Mouse (Mus musculus): ENCODE data around the gene 4930539E08Rik. TPM values are rescaled to one million over a fixed set of nuclear protein-coding genes. Genes with fewer than 3 reads are reported as not detected.

4930539E08Rik gene
- 0.09 TPM in 2 replicates for polyA plus RNA-seq (2014; fragmentation: Nextera tagmentation; extraction: Ambion mirVana)

DNA sequence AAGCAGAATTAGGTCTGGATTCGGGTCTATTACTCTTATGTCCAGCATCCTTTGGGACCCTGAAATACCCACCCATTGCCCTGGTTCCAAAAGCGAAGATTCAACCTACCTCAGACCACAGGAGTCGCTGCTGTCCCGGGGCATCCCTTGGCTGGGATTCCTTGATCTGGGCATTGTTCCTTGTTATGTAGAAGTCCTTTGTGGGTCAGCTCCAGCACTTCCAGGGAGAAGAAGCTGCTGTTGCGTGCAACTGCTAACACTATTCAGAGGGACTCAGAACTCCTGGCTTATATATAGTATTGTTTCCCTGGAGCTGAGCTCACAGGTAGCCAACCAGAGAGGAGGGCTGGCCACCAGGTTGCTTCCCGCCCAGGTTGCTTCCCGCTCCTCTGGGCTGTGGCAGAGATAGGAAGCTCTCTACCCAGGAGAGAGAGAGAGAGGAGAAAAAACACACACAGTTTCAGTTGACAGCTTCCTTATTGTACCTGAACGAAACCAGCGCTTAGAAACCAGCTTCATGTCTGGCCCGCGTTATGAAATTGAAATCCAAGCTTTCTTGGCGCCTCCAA is at the start of gene 4930539E08Rik:
4930539E08Rik (minus strand) TSS at position 265 of the 569 bp plus-strand sequence.
- Histone ChIP-seq H3K4me1 (ENCODE audit: control insufficient read depth in 2 of 2, insufficient read depth in 2 of 2, low read length in 2 of 2) (no peaks in the 10 kb centered on the region), H3K27ac (replicated peaks in 1 of 2; ENCODE audit: control insufficient read depth in 1 of 2, insufficient read depth in 1 of 2, low read depth in 2 of 2, low read length in 2 of 2) (no peak within 1 kb of the TSS), H3K36me3 (ENCODE audit: control insufficient read depth, insufficient read depth, low read length) (no peaks in the 10 kb centered on the region), H3K4me2 (ENCODE audit: low read length) (no peak within 1 kb of the TSS), H3K4me3 (ENCODE audit: control insufficient read depth in 1 of 2, insufficient read depth in 1 of 2, low read depth in 1 of 2, low read length in 2 of 2) (no peak within 1 kb of the TSS), H3K9ac (ENCODE audit: low read length) (no peak within 1 kb of the TSS), H3K27me3 (ENCODE audit: control insufficient read depth, insufficient read depth, low read length) (0 out of 2 replicates have a peak, but pooled peaks cover 4% of the 10 kb centered on the region), H3K9me3 (ENCODE audit: control insufficient read depth, low read length) (no peaks in the 10 kb centered on the region)
- ATAC-seq (ENCODE audit: insufficient number of reproducible peaks, insufficient read depth, low FRiP score, low read depth), result no peak
- 64% methylated on average over 12 of the region's 12 CpGs for WGBS

DNA sequence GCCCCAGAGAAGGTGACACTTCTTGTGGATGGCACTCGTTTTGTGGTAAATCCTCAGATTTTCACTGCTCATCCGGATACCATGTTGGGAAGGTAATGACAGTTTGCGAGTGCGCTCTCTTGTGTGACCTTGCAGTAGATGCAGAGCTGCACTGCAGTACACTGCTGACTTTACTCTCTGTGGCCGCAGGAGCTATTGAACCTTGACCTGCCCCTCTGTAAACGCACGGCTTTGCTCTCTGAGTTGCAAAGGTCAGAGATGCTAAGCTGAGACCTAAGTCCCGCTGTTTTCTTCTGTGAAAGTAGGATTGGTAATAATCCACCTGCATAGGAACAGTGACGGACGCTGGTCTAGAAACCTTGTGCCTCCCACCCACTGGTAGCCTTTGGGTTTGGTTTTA is 46.5 kb upstream of the 4930539E08Rik start:
- Histone ChIP-seq H3K4me3 (ENCODE audit: control insufficient read depth in 1 of 2, insufficient read depth in 1 of 2, low read depth in 1 of 2, low read length in 2 of 2) (no peak overlapping the region), H3K27ac (replicated peaks in 1 of 2; ENCODE audit: control insufficient read depth in 1 of 2, insufficient read depth in 1 of 2, low read depth in 2 of 2, low read length in 2 of 2) (no peak overlapping the region), H3K36me3 (ENCODE audit: control insufficient read depth, insufficient read depth, low read length) (peaks cover 66% of the 10 kb centered on the region), H3K4me2 (ENCODE audit: low read length) (no peak overlapping the region), H3K4me1 (ENCODE audit: control insufficient read depth in 2 of 2, insufficient read depth in 2 of 2, low read length in 2 of 2) (no peaks in the 10 kb centered on the region; a peak in 1 of 4 replicates), H3K9ac (ENCODE audit: low read length) (no peak overlapping the region), H3K9me3 (ENCODE audit: control insufficient read depth, low read length) (no peaks in the 10 kb centered on the region), H3K27me3 (ENCODE audit: control insufficient read depth, insufficient read depth, low read length) (no peaks in the 10 kb centered on the region)
- WGBS, result 93% methylated on average over 10 of the region's 10 CpGs
- ATAC-seq (ENCODE audit: insufficient number of reproducible peaks, insufficient read depth, low FRiP score, low read depth), result no peak

DNA sequence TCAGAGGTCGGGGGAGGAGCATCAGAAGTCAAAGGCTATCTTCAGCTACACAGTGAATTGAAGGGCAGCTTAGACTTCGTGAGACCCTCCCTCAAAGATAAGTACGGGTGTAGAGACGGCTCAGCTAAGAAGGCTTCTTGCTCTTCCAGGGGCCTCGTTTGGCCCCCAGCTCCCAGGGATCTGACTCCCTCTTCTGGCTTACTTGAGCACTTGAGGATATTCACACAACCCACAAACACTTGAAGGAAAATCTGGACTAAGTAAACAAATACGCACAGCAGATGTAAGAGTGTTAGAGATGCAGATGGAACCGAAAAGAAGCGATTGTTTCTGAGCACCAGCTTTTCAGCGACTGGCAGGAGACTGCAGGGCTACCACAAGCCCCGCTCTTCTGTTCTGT is 45.5 kb upstream of the 4930539E08Rik start:
- no peak overlapping the region for H3K9ac ChIP-seq (ENCODE audit: low read length)
- ATAC-seq (ENCODE audit: insufficient number of reproducible peaks, insufficient read depth, low FRiP score, low read depth), result no peak
- no peaks in the 10 kb centered on the region for H3K27me3 ChIP-seq (ENCODE audit: control insufficient read depth, insufficient read depth, low read length)
- no peak overlapping the region for H3K4me3 ChIP-seq (ENCODE audit: control insufficient read depth in 1 of 2, insufficient read depth in 1 of 2, low read depth in 1 of 2, low read length in 2 of 2)
- 45% methylated on average over 10 of the region's 10 CpGs for WGBS
- H3K36me3 ChIP-seq (ENCODE audit: control insufficient read depth, insufficient read depth, low read length), result peaks cover 57% of the 10 kb centered on the region
- H3K4me2 ChIP-seq (ENCODE audit: low read length), result no peak overlapping the region
- no peak overlapping the region for H3K27ac ChIP-seq (replicated peaks in 1 of 2; ENCODE audit: control insufficient read depth in 1 of 2, insufficient read depth in 1 of 2, low read depth in 2 of 2, low read length in 2 of 2)
- H3K9me3 ChIP-seq (ENCODE audit: control insufficient read depth, low read length), result no peaks in the 10 kb centered on the region; the same call in 1 of the 2 replicates
- H3K4me1 ChIP-seq (ENCODE audit: control insufficient read depth in 2 of 2, insufficient read depth in 2 of 2, low read length in 2 of 2), result no peaks in the 10 kb centered on the region; a peak in 1 of 4 replicates

DNA sequence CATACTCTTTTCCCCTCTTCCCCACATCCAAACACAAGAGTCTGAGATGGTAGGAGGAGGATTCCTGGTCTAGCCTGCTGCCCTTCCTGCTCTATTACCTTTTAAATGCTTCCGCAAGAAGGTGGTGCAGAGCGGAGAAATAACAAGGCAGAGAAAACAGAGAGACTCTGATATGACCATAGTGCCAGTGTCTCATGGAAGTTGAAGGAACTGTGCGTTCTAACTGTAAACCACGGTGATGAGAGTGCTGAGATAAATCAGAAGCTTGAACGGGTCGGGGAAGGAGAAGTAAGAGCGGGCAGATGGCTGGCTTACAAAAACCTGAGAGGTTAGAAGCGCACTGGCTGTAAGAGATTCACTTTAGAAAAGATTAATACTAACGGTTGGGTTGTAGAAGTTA is 39.3 kb upstream of the 4930539E08Rik start:
- Histone ChIP-seq H3K9me3 (ENCODE audit: control insufficient read depth, low read length) (peaks cover 3% of the 10 kb centered on the region; the same call in 1 of the 2 replicates), H3K9ac (ENCODE audit: low read length) (no peak overlapping the region), H3K4me1 (ENCODE audit: control insufficient read depth in 2 of 2, insufficient read depth in 2 of 2, low read length in 2 of 2) (peaks cover 5 to 20% of the 10 kb centered on the region in 2 experiments), H3K4me2 (ENCODE audit: low read length) (peak overlapping the region; percentile 78; the same call in 1 of the 2 replicates), H3K27ac (replicated peaks in 1 of 2; ENCODE audit: control insufficient read depth in 1 of 2, insufficient read depth in 1 of 2, low read depth in 2 of 2, low read length in 2 of 2) (no peak overlapping the region), H3K36me3 (ENCODE audit: control insufficient read depth, insufficient read depth, low read length) (peaks cover 12% of the 10 kb centered on the region), H3K4me3 (ENCODE audit: control insufficient read depth in 1 of 2, insufficient read depth in 1 of 2, low read depth in 1 of 2, low read length in 2 of 2) (no peak overlapping the region), H3K27me3 (ENCODE audit: control insufficient read depth, insufficient read depth, low read length) (no peaks in the 10 kb centered on the region)
- 94% methylated on average over 9 of the region's 9 CpGs for WGBS
- no peak for ATAC-seq (ENCODE audit: insufficient number of reproducible peaks, insufficient read depth, low FRiP score, low read depth)

DNA sequence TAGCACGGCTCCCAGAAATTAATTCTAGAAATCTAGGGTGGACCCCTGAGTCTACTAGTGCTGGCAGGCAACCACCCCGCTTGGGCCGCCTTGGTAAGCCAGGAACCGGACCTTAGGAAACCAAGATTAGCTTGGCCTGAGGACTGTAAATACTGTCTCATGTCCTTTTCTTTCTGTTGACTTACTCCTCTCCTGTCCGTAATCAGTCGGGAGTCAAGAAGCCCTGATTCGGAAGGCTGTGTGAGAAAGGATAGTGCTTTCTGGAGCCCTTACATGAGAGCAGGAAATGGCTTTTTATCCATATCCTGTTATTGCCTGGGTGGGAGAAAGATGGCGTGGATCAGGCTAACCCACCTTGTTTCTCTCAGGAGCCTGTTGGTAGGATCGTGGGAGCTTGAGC is 38.1 kb upstream of the 4930539E08Rik start:
- H3K9me3 ChIP-seq (ENCODE audit: control insufficient read depth, low read length), result peaks cover 3% of the 10 kb centered on the region; the same call in 1 of the 2 replicates
- no peaks in the 10 kb centered on the region for H3K27me3 ChIP-seq (ENCODE audit: control insufficient read depth, insufficient read depth, low read length)
- peaks cover 7% of the 10 kb centered on the region for H3K36me3 ChIP-seq (ENCODE audit: control insufficient read depth, insufficient read depth, low read length)
- H3K4me1 ChIP-seq (ENCODE audit: control insufficient read depth in 2 of 2, insufficient read depth in 2 of 2, low read length in 2 of 2), result peaks cover 5 to 20% of the 10 kb centered on the region in 2 experiments
- H3K4me2 ChIP-seq (ENCODE audit: low read length), result peak overlapping the region; percentile 78
- peak overlapping the region; percentile 94 to 96 for H3K27ac ChIP-seq (replicated peaks in 1 of 2; ENCODE audit: control insufficient read depth in 1 of 2, insufficient read depth in 1 of 2, low read depth in 2 of 2, low read length in 2 of 2)
- 9% methylated on average over 9 of the region's 9 CpGs for WGBS
- H3K9ac ChIP-seq (ENCODE audit: low read length), result peak overlapping the region; percentile 92
- ATAC-seq (ENCODE audit: insufficient number of reproducible peaks, insufficient read depth, low FRiP score, low read depth), result no peak
- peak overlapping the region; percentile 79 to 84 for H3K4me3 ChIP-seq (ENCODE audit: control insufficient read depth in 1 of 2, insufficient read depth in 1 of 2, low read depth in 1 of 2, low read length in 2 of 2)

DNA sequence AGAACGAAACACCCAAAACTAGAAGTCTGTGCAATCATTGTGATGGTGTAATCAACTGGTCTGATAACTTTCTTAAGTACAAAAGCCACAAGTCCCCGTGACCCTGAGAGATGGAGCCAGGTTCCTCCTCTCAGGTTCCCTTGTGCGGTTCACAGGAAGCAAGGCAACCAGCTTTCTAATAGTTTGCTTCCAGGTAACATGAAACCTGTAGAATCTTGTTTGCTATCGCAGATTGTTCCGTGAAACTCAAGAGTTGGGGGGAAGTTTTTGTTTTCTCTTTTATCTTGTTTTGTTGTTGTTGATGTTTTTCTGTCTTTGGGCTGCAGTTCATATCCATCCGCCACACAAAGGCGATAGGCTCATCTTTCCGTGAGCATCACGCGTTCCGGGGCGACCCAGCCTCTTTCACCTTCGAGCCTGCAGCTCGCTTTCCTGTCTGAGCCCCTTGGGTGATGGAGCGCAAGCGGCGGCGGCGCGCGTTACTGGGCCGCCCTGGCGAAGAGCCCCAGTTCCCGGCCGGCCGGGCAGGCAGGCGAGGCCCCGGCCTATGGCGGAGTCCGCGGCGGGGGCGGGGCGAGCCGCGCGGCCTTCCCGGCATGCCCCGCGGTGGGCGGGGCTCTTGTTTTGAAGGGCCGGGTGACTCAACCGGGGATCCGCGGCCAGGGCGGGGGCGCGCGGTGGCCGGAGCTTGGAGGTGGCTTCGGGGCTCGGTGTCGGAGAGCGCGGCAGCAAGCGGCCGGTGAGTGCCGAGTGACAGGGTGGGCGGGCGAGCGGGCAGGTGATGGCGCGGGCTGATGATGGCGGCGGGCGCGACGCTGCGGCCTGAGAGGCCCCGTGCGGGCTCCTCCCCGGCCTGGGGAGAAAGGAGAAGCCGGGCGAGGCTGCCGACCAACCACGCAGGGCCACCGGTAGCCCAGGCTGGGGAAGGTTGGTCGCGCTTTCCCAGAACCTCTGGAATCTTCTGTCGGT is 37.0 kb upstream of the 4930539E08Rik start, which contains the start of gene Kctd20:
Kctd20 (plus strand) TSS at position 120 of the 969 bp plus-strand sequence.
- under 1% methylated on average over 69 of the region's 80 CpGs for WGBS
- no peaks in the 10 kb centered on the region for H3K27me3 ChIP-seq (ENCODE audit: control insufficient read depth, insufficient read depth, low read length)
- H3K9me3 ChIP-seq (ENCODE audit: control insufficient read depth, low read length), result peaks cover 8% of the 10 kb centered on the region
- peak; percentile 91 for ATAC-seq (ENCODE audit: insufficient number of reproducible peaks, insufficient read depth, low FRiP score, low read depth)
- peaks cover 5 to 20% of the 10 kb centered on the region in 2 experiments for H3K4me1 ChIP-seq (ENCODE audit: control insufficient read depth in 2 of 2, insufficient read depth in 2 of 2, low read length in 2 of 2)
- H3K36me3 ChIP-seq (ENCODE audit: control insufficient read depth, insufficient read depth, low read length), result no peaks in the 10 kb centered on the region
- H3K4me2 ChIP-seq (ENCODE audit: low read length), result peak within 1 kb of the TSS; percentile 78
- H3K4me3 ChIP-seq (ENCODE audit: control insufficient read depth in 1 of 2, insufficient read depth in 1 of 2, low read depth in 1 of 2, low read length in 2 of 2), result peak within 1 kb of the TSS; percentile 79 to 84
- peak within 1 kb of the TSS; percentile 94 to 96 for H3K27ac ChIP-seq (replicated peaks in 1 of 2; ENCODE audit: control insufficient read depth in 1 of 2, insufficient read depth in 1 of 2, low read depth in 2 of 2, low read length in 2 of 2)
- peak within 1 kb of the TSS; percentile 92 for H3K9ac ChIP-seq (ENCODE audit: low read length)

DNA sequence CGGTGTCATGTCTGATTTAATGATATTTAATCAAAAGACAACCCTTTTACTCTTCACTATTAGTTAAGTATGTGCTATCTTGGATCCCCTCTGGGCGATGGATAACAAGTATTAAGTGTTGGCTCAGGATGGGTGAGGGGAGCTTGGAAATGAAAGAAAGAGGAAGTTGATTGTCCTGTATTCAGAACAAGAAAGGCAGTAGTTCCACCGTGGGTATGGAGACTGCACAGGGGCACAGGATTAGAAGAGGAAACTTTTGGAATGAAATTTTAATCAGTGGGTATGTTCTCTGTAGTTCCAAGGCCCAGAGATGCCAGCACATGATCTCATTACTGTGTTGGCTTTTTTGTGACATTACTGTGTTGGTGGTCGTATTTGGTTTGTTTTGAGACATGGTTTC is 35.6 kb upstream of the 4930539E08Rik start:
- H3K9me3 ChIP-seq (ENCODE audit: control insufficient read depth, low read length), result peaks cover 8% of the 10 kb centered on the region
- no peaks in the 10 kb centered on the region for H3K36me3 ChIP-seq (ENCODE audit: control insufficient read depth, insufficient read depth, low read length)
- H3K4me2 ChIP-seq (ENCODE audit: low read length), result no peak overlapping the region
- no peaks in the 10 kb centered on the region for H3K27me3 ChIP-seq (ENCODE audit: control insufficient read depth, insufficient read depth, low read length)
- WGBS, result 64% methylated on average over 4 of the region's 4 CpGs
- H3K4me3 ChIP-seq (ENCODE audit: control insufficient read depth in 1 of 2, insufficient read depth in 1 of 2, low read depth in 1 of 2, low read length in 2 of 2), result no peak overlapping the region
- H3K9ac ChIP-seq (ENCODE audit: low read length), result no peak overlapping the region
- H3K4me1 ChIP-seq (ENCODE audit: control insufficient read depth in 2 of 2, insufficient read depth in 2 of 2, low read length in 2 of 2), result peaks cover 5 to 20% of the 10 kb centered on the region in 2 experiments
- no peak for ATAC-seq (ENCODE audit: insufficient number of reproducible peaks, insufficient read depth, low FRiP score, low read depth)
- no peak overlapping the region for H3K27ac ChIP-seq (replicated peaks in 1 of 2; ENCODE audit: control insufficient read depth in 1 of 2, insufficient read depth in 1 of 2, low read depth in 2 of 2, low read length in 2 of 2)
